Mouse (Mus musculus) neural tube, embryonic 15.5 days (tissue): ENCODE data around the gene Cdon. TPM values are rescaled to one million over a fixed set of nuclear protein-coding genes. Genes with fewer than 3 reads are reported as not detected.
A peak's percentile ranks its signal among the peaks of the same experiment; 100 is the strongest.

ENCODE experiments used
- ATAC-seq: fragments of 200-750 bp; cut with Nextera tagmentation; 2 replicates; pipeline ENCODE4 v1.8.0; 2017; ENCODE audit warnings: mild to moderate bottlenecking, moderate TSS enrichment, moderate library complexity; ENCODE audit not compliant: low FRiP score
- H3K27ac ChIP-seq: fragments of 300-500 bp; sonication (generic); replicated peaks from 2 replicates; pipeline ENCODE4 v1.5.1; 2015; ENCODE audit warnings: mild to moderate bottlenecking, inconsistent platforms
- H3K27me3 ChIP-seq: fragments of 300-500 bp; sonication (generic); replicated peaks from 2 replicates; pipeline ENCODE4 v1.6.1; 2015; ENCODE audit warnings: inconsistent platforms
- H3K36me3 ChIP-seq: fragments of 300-500 bp; sonication (generic); 2 replicates; pipeline ENCODE4 v1.6.1; 2015; ENCODE audit warnings: inconsistent platforms
- H3K4me1 ChIP-seq: fragments of 300-500 bp; sonication (generic); 2 replicates; pipeline ENCODE4 v1.6.1; 2015; ENCODE audit warnings: inconsistent platforms
- H3K4me2 ChIP-seq: fragments of 300-500 bp; sonication (generic); 2 replicates; pipeline ENCODE4 v1.6.1; 2015; ENCODE audit warnings: inconsistent platforms, mild to moderate bottlenecking, moderate library complexity
- H3K4me3 ChIP-seq: fragments of 300-500 bp; sonication (generic); replicated peaks from 2 replicates; pipeline ENCODE4 v1.5.1; 2015; ENCODE audit warnings: mild to moderate bottlenecking, inconsistent platforms
- H3K9ac ChIP-seq: fragments of 300-500 bp; sonication (generic); replicated peaks from 2 replicates; pipeline ENCODE4 v1.6.1; 2015; ENCODE audit warnings: mild to moderate bottlenecking, inconsistent platforms
- H3K9me3 ChIP-seq: fragments of 300-500 bp; sonication (generic); replicated peaks from 2 replicates; pipeline ENCODE4 v1.6.1; 2016; ENCODE audit warnings: inconsistent platforms
- WGBS: fragments of 180-500 bp; shearing (Covaris S2); methylation state at CpG from one replicate; pipeline ENCODE4 v1.1.7; 2015; ENCODE audit warnings: mixed read lengths; 5-methylcytosine and 5-hydroxymethylcytosine counted together
- polyA plus RNA-seq: library from polyadenylated mRNA; unstranded; fragments of >200 nt; fragmentation: Nextera tagmentation; extraction: Ambion mirVana; gene quantifications from 2 replicates; pipeline ENCODE4 v1.2.1, GENCODE M21; 2015

Gene Cdon
- polyA plus RNA-seq, 1 experiment from 2014 or later, result 3.6 TPM

DNA sequence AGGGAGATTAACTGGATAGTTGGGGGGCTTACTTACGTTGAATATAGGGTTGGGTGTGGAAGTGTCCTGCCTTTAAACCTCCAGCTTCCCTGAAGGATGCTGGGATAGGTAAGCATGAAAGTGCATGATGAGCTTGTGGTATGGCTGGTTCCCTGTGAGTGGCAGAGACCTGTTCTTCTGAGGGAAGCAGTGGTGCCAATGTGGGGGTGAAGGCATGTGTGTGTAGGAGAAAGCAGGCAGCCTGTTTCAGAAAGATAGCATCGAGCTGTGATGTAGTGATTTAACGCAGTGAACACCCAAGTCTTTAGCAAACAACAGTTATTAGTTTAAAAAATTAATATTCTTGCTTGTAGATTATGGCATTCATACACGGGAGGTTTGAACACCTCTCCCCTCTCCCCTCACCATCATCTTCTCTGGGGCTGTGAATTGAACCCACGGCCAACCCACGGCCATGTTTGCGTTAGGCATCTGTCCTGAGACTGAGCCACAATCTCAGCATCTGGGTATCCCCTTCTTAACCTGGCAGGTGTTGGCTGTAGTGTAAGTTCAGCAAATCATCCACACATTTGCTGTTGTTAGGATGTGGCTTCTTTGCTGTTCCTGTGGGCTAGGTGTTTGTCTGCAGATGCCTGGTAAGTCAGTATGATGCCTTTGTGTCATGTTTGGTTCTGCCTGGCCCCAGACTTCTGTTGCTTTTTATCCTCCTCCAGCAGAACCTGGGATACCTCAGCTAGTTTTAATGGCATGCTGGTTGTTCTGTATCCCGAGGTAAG is 17.5 kb downstream of the Cdon start:
- Histone ChIP-seq H3K27ac (peak overlapping the region; percentile 24; the same call in 1 of the 2 replicates), H3K9ac (no peak overlapping the region), H3K4me2 (no peak overlapping the region), H3K9me3 (no peaks in the 10 kb centered on the region), H3K4me3 (no peak overlapping the region), H3K36me3 (no peaks in the 10 kb centered on the region), H3K27me3 (no peaks in the 10 kb centered on the region), H3K4me1 (peaks cover 37% of the 10 kb centered on the region)
- peak; percentile 27; the same call in 1 of the 2 replicates for ATAC-seq
- WGBS, result 81% methylated on average over 8 of the region's 8 CpGs

DNA sequence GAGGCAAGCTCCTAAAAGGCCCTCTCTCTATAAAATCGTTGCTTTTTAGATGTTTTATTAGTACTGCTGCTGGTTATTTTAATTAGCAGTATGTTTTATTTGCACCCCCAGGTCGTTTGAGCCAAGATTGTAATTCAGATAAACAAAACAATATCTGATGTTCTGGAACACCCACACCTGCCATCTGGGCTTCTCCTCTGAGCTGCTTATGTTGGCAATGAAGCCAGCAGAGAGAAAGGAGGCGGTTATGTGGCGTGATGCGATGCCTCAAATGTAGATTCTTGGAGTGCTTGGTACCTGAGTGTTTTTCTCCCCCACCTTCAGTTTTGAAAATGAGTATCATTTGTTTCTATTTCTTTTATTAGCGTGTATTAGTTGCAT is 18.1 kb downstream of the Cdon start:
- Histone ChIP-seq H3K4me2 (no peak overlapping the region), H3K27ac (0 out of 2 replicates have a peak overlapping the region, but pooled peaks have one; percentile 24), H3K9ac (no peak overlapping the region), H3K36me3 (no peaks in the 10 kb centered on the region), H3K4me3 (no peak overlapping the region), H3K9me3 (no peaks in the 10 kb centered on the region), H3K4me1 (peaks cover 36% of the 10 kb centered on the region), H3K27me3 (no peaks in the 10 kb centered on the region)
- 0 out of 2 replicates have a peak, but pooled peaks have one; percentile 32 for ATAC-seq
- WGBS, result 43% methylated on average over 6 of the region's 6 CpGs

DNA sequence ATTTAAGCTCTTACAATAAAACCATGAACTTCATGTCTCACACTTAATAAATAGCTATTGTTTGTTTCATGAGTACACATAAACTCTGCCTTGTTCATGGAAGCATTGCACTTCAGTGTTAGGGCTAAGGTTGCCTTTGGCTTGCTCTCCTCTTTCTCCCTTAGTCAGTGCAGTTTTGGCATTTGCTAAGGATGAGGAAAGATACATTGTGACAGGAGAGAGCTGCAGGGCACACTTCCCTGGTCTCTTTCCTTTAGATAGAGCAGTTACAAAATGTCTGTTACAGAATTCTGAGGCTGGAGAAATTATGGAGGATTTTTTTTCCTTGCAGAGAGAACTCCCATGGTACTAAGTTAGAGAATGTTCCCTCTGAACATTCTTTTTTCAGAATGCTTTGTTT is 18.8 kb downstream of the Cdon start:
- Histone ChIP-seq H3K27me3 (no peaks in the 10 kb centered on the region), H3K9ac (no peak overlapping the region), H3K4me1 (peaks cover 32% of the 10 kb centered on the region), H3K9me3 (no peaks in the 10 kb centered on the region), H3K27ac (no peak overlapping the region), H3K4me3 (no peak overlapping the region), H3K36me3 (no peaks in the 10 kb centered on the region), H3K4me2 (no peak overlapping the region)
- ATAC-seq, result no peak

- no peaks in the 10 kb centered on the region for H3K27me3 ChIP-seq
- H3K4me1 ChIP-seq, result peaks cover 18% of the 10 kb centered on the region
- no peaks in the 10 kb centered on the region for H3K9me3 ChIP-seq
- H3K36me3 ChIP-seq, result no peaks in the 10 kb centered on the region
- no peak for ATAC-seq
- no peak overlapping the region for H3K4me3 ChIP-seq
- no peak overlapping the region for H3K4me2 ChIP-seq
- WGBS, result 21% methylated on average over 5 of the region's 5 CpGs
- no peak overlapping the region for H3K9ac ChIP-seq
- H3K27ac ChIP-seq, result no peak overlapping the region
Observed at GRCm38 (mm10) chr9:35442476-35442875, 21.5 kb downstream of the Cdon start.

GRCm38 (mm10) chr9:35443618-35444511 is 22.9 kb downstream of the Cdon start:
- 47% methylated on average over 13 of the region's 13 CpGs for WGBS
- ATAC-seq, result no peak

GRCm38 (mm10) chr9:35444512-35444886 is 23.6 kb downstream of the Cdon start:
- Histone ChIP-seq H3K4me3 (no peak overlapping the region), H3K27ac (no peak overlapping the region)
- WGBS, result 75% methylated on average over 8 of the region's 8 CpGs

More at GRCm38 (mm10) chr9:35443618-35444511, 22.9 kb downstream of the Cdon start:
- Histone ChIP-seq H3K27me3 (no peaks in the 10 kb centered on the region), H3K9me3 (no peaks in the 10 kb centered on the region), H3K27ac (no peak overlapping the region), H3K4me1 (peaks cover 8% of the 10 kb centered on the region; the same call in 1 of the 2 replicates), H3K4me3 (no peak overlapping the region), H3K36me3 (no peaks in the 10 kb centered on the region), H3K4me2 (no peak overlapping the region), H3K9ac (no peak overlapping the region)

DNA sequence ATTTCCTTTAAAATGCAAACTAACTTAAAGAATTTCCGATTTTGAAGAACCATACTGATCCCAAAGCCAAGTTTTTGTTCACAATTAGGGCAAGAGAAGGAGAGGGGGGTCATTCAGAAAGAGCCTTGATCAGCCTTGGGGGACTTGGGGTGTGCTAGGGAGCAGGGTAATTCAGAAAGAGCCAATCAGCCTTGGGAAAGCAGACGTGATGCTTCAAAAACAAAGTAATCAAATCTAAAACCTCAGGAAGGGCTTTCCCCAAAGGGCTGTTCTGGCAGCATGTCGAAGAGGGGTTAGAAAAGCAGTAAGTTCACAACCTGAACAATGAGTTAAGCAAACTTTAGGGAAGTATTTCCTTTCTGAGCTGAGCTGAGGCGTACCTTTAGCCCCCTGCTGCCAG is 26.0 kb downstream of the Cdon start:
- no peak for ATAC-seq
- no peak overlapping the region for H3K9ac ChIP-seq
- no peaks in the 10 kb centered on the region for H3K4me1 ChIP-seq
- H3K9me3 ChIP-seq, result no peaks in the 10 kb centered on the region
- H3K27ac ChIP-seq, result no peak overlapping the region
- no peak overlapping the region for H3K4me2 ChIP-seq
- no peaks in the 10 kb centered on the region for H3K27me3 ChIP-seq
- no peaks in the 10 kb centered on the region for H3K36me3 ChIP-seq
- H3K4me3 ChIP-seq, result no peak overlapping the region
- WGBS, result 67% methylated on average over 4 of the region's 4 CpGs

More at GRCm38 (mm10) chr9:35444512-35444886, 23.6 kb downstream of the Cdon start:
- no peak for ATAC-seq
- Histone ChIP-seq H3K36me3 (no peaks in the 10 kb centered on the region), H3K4me1 (peaks cover 3% of the 10 kb centered on the region; the same call in 1 of the 2 replicates), H3K4me2 (no peak overlapping the region), H3K9ac (no peak overlapping the region), H3K9me3 (no peaks in the 10 kb centered on the region), H3K27me3 (no peaks in the 10 kb centered on the region)

- no peak for ATAC-seq
- Histone ChIP-seq H3K36me3 (peaks cover 31% of the 10 kb centered on the region), H3K9ac (no peak overlapping the region), H3K9me3 (no peaks in the 10 kb centered on the region), H3K4me1 (no peaks in the 10 kb centered on the region), H3K27me3 (no peaks in the 10 kb centered on the region), H3K4me3 (no peak overlapping the region), H3K27ac (no peak overlapping the region), H3K4me2 (no peak overlapping the region)
- WGBS, result 60% methylated on average over 6 of the region's 6 CpGs
Observed at GRCm38 (mm10) chr9:35453311-35453710, 32.4 kb downstream of the Cdon start.

DNA sequence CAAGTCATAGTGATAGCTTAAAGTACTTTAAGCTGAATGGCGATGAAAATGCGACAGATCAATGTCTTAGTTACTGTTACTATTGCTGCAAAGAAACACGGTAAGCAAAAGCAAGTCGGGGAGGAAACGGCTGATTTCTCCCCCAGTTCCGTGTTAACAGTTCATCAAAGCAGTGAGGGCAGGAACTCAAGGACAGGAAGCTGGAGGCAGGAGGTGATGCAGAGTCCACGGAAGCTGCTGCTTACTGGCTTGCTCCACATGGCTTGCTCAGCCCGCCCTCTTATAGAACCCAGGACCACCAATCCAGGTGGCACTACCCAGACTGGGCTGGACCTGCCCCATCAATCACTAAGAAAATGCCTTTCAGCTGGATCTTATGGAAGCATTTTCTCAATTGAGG is 38.7 kb downstream of the Cdon start:
- no peaks in the 10 kb centered on the region for H3K27me3 ChIP-seq
- ATAC-seq, result no peak
- 73% methylated on average over 8 of the region's 8 CpGs for WGBS
- H3K4me3 ChIP-seq, result no peak overlapping the region
- no peak overlapping the region for H3K4me2 ChIP-seq
- H3K9ac ChIP-seq, result no peak overlapping the region
- H3K9me3 ChIP-seq, result no peaks in the 10 kb centered on the region
- peaks cover 33% of the 10 kb centered on the region for H3K36me3 ChIP-seq
- no peaks in the 10 kb centered on the region for H3K4me1 ChIP-seq
- no peak overlapping the region for H3K27ac ChIP-seq

DNA sequence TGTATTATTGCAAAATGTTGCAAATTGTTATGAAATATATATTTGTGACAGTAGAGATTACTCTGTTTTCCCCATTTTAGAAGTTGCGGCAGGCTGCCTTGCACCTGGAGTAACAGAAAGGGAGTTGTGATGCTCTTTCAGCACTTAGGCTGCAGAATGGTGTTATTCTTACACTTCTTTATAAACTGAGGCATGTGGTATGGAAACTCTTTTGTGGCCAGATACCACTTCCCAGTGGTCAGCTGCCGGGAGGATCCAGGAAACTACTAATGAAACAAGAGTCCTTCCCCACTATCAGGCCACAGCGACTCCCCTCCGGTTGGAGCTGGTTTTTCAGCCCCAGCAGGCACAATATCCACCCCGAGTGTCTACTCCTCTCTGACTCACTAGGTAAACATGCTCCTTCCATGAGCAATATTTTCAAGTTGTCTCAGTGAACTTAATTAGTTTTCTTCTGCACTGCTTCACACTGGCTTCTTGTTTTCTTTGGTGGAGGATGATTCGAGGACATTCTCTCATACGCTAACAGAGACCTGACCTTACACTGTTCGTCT is 46.4 kb downstream of the Cdon start:
- H3K4me2 ChIP-seq, result no peak overlapping the region
- no peaks in the 10 kb centered on the region for H3K9me3 ChIP-seq
- no peak overlapping the region for H3K9ac ChIP-seq
- H3K27ac ChIP-seq, result no peak overlapping the region
- peaks cover 20% of the 10 kb centered on the region; the same call in 1 of the 2 replicates for H3K36me3 ChIP-seq
- no peak for ATAC-seq
- H3K4me1 ChIP-seq, result 0 out of 2 replicates have a peak, but pooled peaks cover 3% of the 10 kb centered on the region
- 70% methylated on average over 8 of the region's 8 CpGs for WGBS
- H3K4me3 ChIP-seq, result no peak overlapping the region
- no peaks in the 10 kb centered on the region for H3K27me3 ChIP-seq

DNA sequence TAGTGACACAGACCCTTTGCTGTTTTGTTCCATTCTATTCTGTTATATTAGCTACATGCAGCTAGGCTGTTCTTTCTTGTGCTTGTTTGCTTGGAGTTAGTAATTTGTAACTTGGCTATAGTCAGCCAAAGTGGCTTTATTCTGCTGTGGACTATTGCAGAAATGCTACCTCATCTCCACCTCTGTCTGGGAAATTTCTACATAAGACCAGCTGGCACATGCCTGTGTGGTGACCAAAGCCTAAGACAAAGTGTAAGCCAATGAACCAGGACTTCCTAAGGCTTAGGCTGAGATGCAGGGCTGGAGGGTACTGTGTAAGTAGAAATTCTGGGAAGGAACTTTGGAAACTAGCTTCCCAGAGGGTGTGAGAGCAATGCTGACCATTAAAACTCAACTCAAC is 48.0 kb downstream of the Cdon start:
- H3K9ac ChIP-seq, result no peak overlapping the region
- no peaks in the 10 kb centered on the region for H3K27me3 ChIP-seq
- H3K27ac ChIP-seq, result no peak overlapping the region
- 0 out of 2 replicates have a peak, but pooled peaks cover 3% of the 10 kb centered on the region for H3K4me1 ChIP-seq
- H3K9me3 ChIP-seq, result no peaks in the 10 kb centered on the region
- H3K4me2 ChIP-seq, result no peak overlapping the region
- H3K36me3 ChIP-seq, result peaks cover 21% of the 10 kb centered on the region
- ATAC-seq, result no peak
- no peak overlapping the region for H3K4me3 ChIP-seq
